Mouse (Mus musculus) limb, embryonic 12.5 days (tissue): ENCODE data around the gene Ocln. TPM values are rescaled to one million over a fixed set of nuclear protein-coding genes. Genes with fewer than 3 reads are reported as not detected.

Experiments
- ATAC-seq: fragments of 200-750 bp; cut with Nextera tagmentation; 2 replicates; pipeline ENCODE4 v1.8.0; 2017; ENCODE audit warnings: low read depth, moderate TSS enrichment; ENCODE audit not compliant: insufficient number of reproducible peaks, insufficient read depth, low FRiP score, low TSS enrichment
- H3K27ac ChIP-seq: fragments of 300-500 bp; sonication (generic); 2 replicates; pipeline ENCODE4 v1.5.1; 2016; ENCODE audit warnings: mild to moderate bottlenecking, moderate library complexity
- H3K27me3 ChIP-seq: fragments of 300-500 bp; sonication (generic); 2 replicates; pipeline ENCODE4 v1.6.1; 2016; ENCODE audit warnings: mild to moderate bottlenecking, moderate library complexity
- H3K36me3 ChIP-seq: fragments of 300-500 bp; sonication (generic); 2 replicates; pipeline ENCODE4 v1.6.1; 2016; ENCODE audit warnings: mild to moderate bottlenecking, moderate library complexity
- H3K4me1 ChIP-seq: fragments of 300-500 bp; sonication (generic); replicated peaks from 2 replicates; pipeline ENCODE4 v1.6.1; 2016
- H3K4me2 ChIP-seq: fragments of 300-500 bp; sonication (generic); 2 replicates; pipeline ENCODE4 v1.6.1; 2016; ENCODE audit warnings: mild to moderate bottlenecking, moderate library complexity
- H3K4me3 ChIP-seq: fragments of 300-500 bp; sonication (generic); replicated peaks from 2 replicates; pipeline ENCODE4 v1.5.1; 2016; ENCODE audit warnings: mild to moderate bottlenecking
- H3K9ac ChIP-seq: fragments of 300-500 bp; sonication (generic); replicated peaks from 2 replicates; pipeline ENCODE4 v1.6.1; 2016; ENCODE audit warnings: mild to moderate bottlenecking, moderate library complexity
- H3K9me3 ChIP-seq: fragments of 300-500 bp; sonication (generic); 2 replicates; pipeline ENCODE4 v1.6.1; 2016; ENCODE audit warnings: mild to moderate bottlenecking, moderate library complexity
- WGBS: fragments of 180-500 bp; shearing (Covaris S2); methylation state at CpG from one replicate; pipeline ENCODE4 v1.1.7; 2016; 5-methylcytosine and 5-hydroxymethylcytosine counted together
- polyA plus RNA-seq: library from polyadenylated mRNA; unstranded; fragments of >200 nt; fragmentation: Nextera tagmentation; extraction: Ambion mirVana; gene quantifications from 2 replicates; pipeline ENCODE4 v1.2.1, GENCODE M21; 2016

Gene Ocln
- polyA plus RNA-seq, 1 experiment from 2014 or later = 1.6 TPM

GRCm38 (mm10) chr13:100579220-100579619 is 26.7 kb upstream of the Ocln start:
- no peak overlapping the region for H3K27ac ChIP-seq
- no peak overlapping the region for H3K4me2 ChIP-seq
- no peaks in the 10 kb centered on the region for H3K36me3 ChIP-seq
- no peaks in the 10 kb centered on the region for H3K9me3 ChIP-seq
- WGBS = 62% methylated on average over 3 of the region's 3 CpGs
- no peaks in the 10 kb centered on the region for H3K27me3 ChIP-seq
- peaks cover 8% of the 10 kb centered on the region for H3K4me1 ChIP-seq
- no peak overlapping the region for H3K9ac ChIP-seq
- H3K4me3 ChIP-seq = no peak overlapping the region
- ATAC-seq = no peak

GRCm38 (mm10) chr13:100575950-100576349 is 23.4 kb upstream of the Ocln start:
- no peak for ATAC-seq
- Histone ChIP-seq H3K27me3 (no peaks in the 10 kb centered on the region), H3K36me3 (no peaks in the 10 kb centered on the region), H3K4me3 (no peak overlapping the region), H3K9me3 (no peaks in the 10 kb centered on the region), H3K9ac (no peak overlapping the region), H3K4me1 (no peaks in the 10 kb centered on the region), H3K4me2 (no peak overlapping the region), H3K27ac (no peak overlapping the region)
- WGBS = 65% methylated on average over 2 of the region's 2 CpGs

GRCm38 (mm10) chr13:100570713-100571112 is 18.2 kb upstream of the Ocln start:
- Histone ChIP-seq H3K27ac (no peak overlapping the region), H3K36me3 (no peaks in the 10 kb centered on the region), H3K27me3 (no peaks in the 10 kb centered on the region), H3K9me3 (no peaks in the 10 kb centered on the region), H3K9ac (no peak overlapping the region), H3K4me1 (no peaks in the 10 kb centered on the region), H3K4me3 (no peak overlapping the region), H3K4me2 (no peak overlapping the region)
- WGBS = 53% methylated on average over 2 of the region's 2 CpGs
- ATAC-seq = no peak

- H3K4me3 ChIP-seq = no peak overlapping the region
- no peak overlapping the region for H3K9ac ChIP-seq
- no peaks in the 10 kb centered on the region for H3K9me3 ChIP-seq
- H3K4me2 ChIP-seq = no peak overlapping the region
- 96% methylated on average over 1 of the region's 1 CpGs for WGBS
- H3K4me1 ChIP-seq = no peaks in the 10 kb centered on the region
- H3K36me3 ChIP-seq = no peaks in the 10 kb centered on the region
- H3K27ac ChIP-seq = no peak overlapping the region
- no peaks in the 10 kb centered on the region for H3K27me3 ChIP-seq
- ATAC-seq = no peak
Observed at GRCm38 (mm10) chr13:100568359-100568758, 15.8 kb upstream of the Ocln start.

- 80% methylated on average over 9 of the region's 9 CpGs for WGBS
- peaks cover 8% of the 10 kb centered on the region for H3K27me3 ChIP-seq
- peaks cover 5% of the 10 kb centered on the region for H3K4me1 ChIP-seq
Observed at GRCm38 (mm10) chr13:100559449-100559848, 6.9 kb upstream of the Ocln start.

GRCm38 (mm10) chr13:100557011-100557410 is 4.5 kb upstream of the Ocln start:
- H3K9me3 ChIP-seq = no peaks in the 10 kb centered on the region
- no peaks in the 10 kb centered on the region for H3K36me3 ChIP-seq
- WGBS = 32% methylated on average over 4 of the region's 4 CpGs
- H3K27ac ChIP-seq = no peak overlapping the region
- ATAC-seq = no peak
- H3K4me1 ChIP-seq = peaks cover 14% of the 10 kb centered on the region
- no peak overlapping the region for H3K4me2 ChIP-seq
- H3K4me3 ChIP-seq = no peak overlapping the region
- no peak overlapping the region for H3K9ac ChIP-seq
- H3K27me3 ChIP-seq = peaks cover 30% of the 10 kb centered on the region

More at GRCm38 (mm10) chr13:100559449-100559848, 6.9 kb upstream of the Ocln start:
- ATAC-seq = no peak
- Histone ChIP-seq H3K4me3 (no peak overlapping the region), H3K9ac (no peak overlapping the region), H3K27ac (no peak overlapping the region), H3K4me2 (no peak overlapping the region), H3K9me3 (no peaks in the 10 kb centered on the region), H3K36me3 (no peaks in the 10 kb centered on the region)

- Histone ChIP-seq H3K27ac (no peak overlapping the region), H3K4me2 (peak overlapping the region; percentile 98), H3K4me1 (peaks cover 23% of the 10 kb centered on the region), H3K4me3 (peak overlapping the region; percentile 63), H3K9ac (no peak overlapping the region), H3K36me3 (no peaks in the 10 kb centered on the region), H3K27me3 (peaks cover 59% of the 10 kb centered on the region), H3K9me3 (no peaks in the 10 kb centered on the region)
- WGBS = 6% methylated on average over 12 of the region's 12 CpGs
- ATAC-seq = no peak
Observed at GRCm38 (mm10) chr13:100553042-100553437, 522 bp upstream of the Ocln start.

- Histone ChIP-seq H3K4me1 (peaks cover 18% of the 10 kb centered on the region; the same call in 1 of the 2 replicates), H3K9me3 (no peaks in the 10 kb centered on the region), H3K4me3 (peak overlapping the region; percentile 63), H3K4me2 (peak overlapping the region; percentile 98), H3K27ac (no peak overlapping the region), H3K9ac (peak overlapping the region; percentile 51), H3K27me3 (peaks cover 59% of the 10 kb centered on the region), H3K36me3 (no peaks in the 10 kb centered on the region)
- under 1% methylated on average over 35 of the region's 35 CpGs for WGBS
- 0 out of 2 replicates have a peak, but pooled peaks have one; percentile 5 for ATAC-seq
Observed at GRCm38 (mm10) chr13:100552009-100552368, 529 bp downstream of the Ocln start.

GRCm38 (mm10) chr13:100551371-100552008 is 1.0 kb downstream of the Ocln start:
- H3K4me2 ChIP-seq = peak overlapping the region; percentile 98
- no peaks in the 10 kb centered on the region for H3K9me3 ChIP-seq
- WGBS = under 1% methylated on average over 41 of the region's 41 CpGs
- H3K9ac ChIP-seq = peak overlapping the region; percentile 51
- no peak overlapping the region for H3K27ac ChIP-seq
- peak; percentile 37; the same call in 1 of the 2 replicates for ATAC-seq
- H3K4me1 ChIP-seq = peaks cover 18% of the 10 kb centered on the region; the same call in 1 of the 2 replicates
- peaks cover 59% of the 10 kb centered on the region for H3K27me3 ChIP-seq
- H3K36me3 ChIP-seq = no peaks in the 10 kb centered on the region
- peak overlapping the region; percentile 63 for H3K4me3 ChIP-seq

GRCm38 (mm10) chr13:100547269-100547668 is 5.2 kb downstream of the Ocln start:
- H3K4me1 ChIP-seq = peaks cover 10% of the 10 kb centered on the region; the same call in 1 of the 2 replicates
- no peak overlapping the region for H3K9ac ChIP-seq
- H3K9me3 ChIP-seq = no peaks in the 10 kb centered on the region
- no peak overlapping the region for H3K27ac ChIP-seq
- 88% methylated on average over 5 of the region's 5 CpGs for WGBS
- no peak for ATAC-seq
- H3K27me3 ChIP-seq = peaks cover 31% of the 10 kb centered on the region
- no peak overlapping the region for H3K4me3 ChIP-seq
- no peak overlapping the region for H3K4me2 ChIP-seq
- H3K36me3 ChIP-seq = no peaks in the 10 kb centered on the region

GRCm38 (mm10) chr13:100545510-100545909 is 7.0 kb downstream of the Ocln start:
- 74% methylated on average over 3 of the region's 3 CpGs for WGBS
- Histone ChIP-seq H3K4me2 (no peak overlapping the region), H3K4me1 (no peaks in the 10 kb centered on the region), H3K36me3 (no peaks in the 10 kb centered on the region), H3K27ac (no peak overlapping the region), H3K9me3 (no peaks in the 10 kb centered on the region), H3K9ac (no peak overlapping the region), H3K4me3 (no peak overlapping the region), H3K27me3 (peaks cover 14% of the 10 kb centered on the region)
- ATAC-seq = no peak

- no peaks in the 10 kb centered on the region for H3K36me3 ChIP-seq
- no peaks in the 10 kb centered on the region for H3K9me3 ChIP-seq
- ATAC-seq = no peak
- H3K9ac ChIP-seq = no peak overlapping the region
- no peaks in the 10 kb centered on the region for H3K4me1 ChIP-seq
- H3K4me3 ChIP-seq = no peak overlapping the region
- no peak overlapping the region for H3K4me2 ChIP-seq
- WGBS = 75% methylated on average over 4 of the region's 4 CpGs
- 0 out of 2 replicates have a peak, but pooled peaks cover 1% of the 10 kb centered on the region for H3K27me3 ChIP-seq
- H3K27ac ChIP-seq = no peak overlapping the region
Observed at GRCm38 (mm10) chr13:100544220-100544662, 8.3 kb downstream of the Ocln start.
